Mouse (Mus musculus) olfactory bulb, adult 2 months (tissue): Measurements from ENCODE around the gene Atf5.

ENCODE experiments used
- CTCF ChIP-seq: fragments of 200-500 bp; IDR thresholded peaks from 2 replicates; pipeline ENCODE4 v1.5.1; 2012; ENCODE audit warnings: low read depth, mild to moderate bottlenecking, low read length, moderate library complexity; ENCODE audit not compliant: insufficient read depth
- POLR2A ChIP-seq: fragments of 200-500 bp; IDR thresholded peaks from 2 replicates; pipeline ENCODE4 v1.6.1; 2012; ENCODE audit warnings: mild to moderate bottlenecking, low read depth, low read length, moderate library complexity; ENCODE audit not compliant: insufficient read depth

GRCm38 (mm10) chr7:44818751-44819235 is 2.3 kb upstream of the Atf5 start:
- TF ChIP-seq CTCF = no peak
- no peak for TF ChIP-seq POLR2A
